Mouse (Mus musculus) natural killer cell, adult 2 months (primary cell): ENCODE results near the gene Galnt17.

Experiments used
- DNase-seq, 2 experiments: peaks; one replicate each; pipeline ENCODE4 v3.0.0; 2022; ENCODE audit warnings: low spot score in 2 of 2

Galnt17 gene

DNA sequence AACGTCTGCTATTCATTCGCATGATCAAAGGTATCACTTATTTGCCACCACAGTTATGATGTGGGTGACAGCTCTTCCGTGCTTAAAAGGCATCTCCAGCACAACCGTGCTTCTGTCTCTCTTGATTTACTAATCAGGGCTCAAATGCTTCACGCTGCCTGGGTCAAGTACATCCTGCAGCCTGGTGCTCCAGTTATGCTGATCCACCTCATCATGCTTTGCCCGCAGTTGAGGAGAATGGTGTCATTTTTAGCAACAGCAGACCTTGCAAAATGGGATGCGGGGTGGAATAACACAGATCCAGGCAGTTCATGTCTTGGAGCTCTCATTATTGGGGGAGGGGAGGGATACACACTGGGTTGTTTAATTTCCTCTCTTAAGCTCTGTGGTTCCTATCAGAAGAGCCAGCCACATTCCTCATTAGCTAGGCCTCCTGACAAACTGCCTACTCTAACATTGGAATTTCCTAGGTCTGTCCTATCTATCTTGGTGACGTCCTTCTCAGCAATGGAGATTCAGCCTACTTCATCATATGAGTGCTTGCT is 187.9 kb downstream of the Galnt17 start:
- no peak for DNase-seq

DNA sequence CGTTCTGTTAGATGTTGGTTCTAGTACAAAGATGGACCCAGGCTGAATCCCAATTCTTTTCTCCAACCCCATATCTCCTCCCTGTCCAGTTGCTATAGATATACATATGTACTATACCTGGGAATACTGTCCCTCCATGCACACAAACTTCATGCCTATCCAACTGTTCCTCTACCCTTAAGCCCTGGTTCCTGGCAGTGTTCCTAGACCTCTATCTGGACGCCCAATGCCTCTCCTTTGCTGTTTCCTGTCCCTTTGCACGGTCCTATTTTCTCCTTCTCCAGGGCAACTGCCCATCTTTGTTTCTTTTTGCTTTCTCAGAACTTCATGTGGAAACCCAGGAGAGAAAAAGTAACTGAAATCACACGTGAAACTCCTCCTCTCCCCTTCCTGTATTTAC is 188.4 kb downstream of the Galnt17 start:
- no peak for DNase-seq

- no peak for DNase-seq
These were observed 190.8 kb downstream of the Galnt17 start for GRCm38 (mm10) chr5:131117391-131118040.

DNA sequence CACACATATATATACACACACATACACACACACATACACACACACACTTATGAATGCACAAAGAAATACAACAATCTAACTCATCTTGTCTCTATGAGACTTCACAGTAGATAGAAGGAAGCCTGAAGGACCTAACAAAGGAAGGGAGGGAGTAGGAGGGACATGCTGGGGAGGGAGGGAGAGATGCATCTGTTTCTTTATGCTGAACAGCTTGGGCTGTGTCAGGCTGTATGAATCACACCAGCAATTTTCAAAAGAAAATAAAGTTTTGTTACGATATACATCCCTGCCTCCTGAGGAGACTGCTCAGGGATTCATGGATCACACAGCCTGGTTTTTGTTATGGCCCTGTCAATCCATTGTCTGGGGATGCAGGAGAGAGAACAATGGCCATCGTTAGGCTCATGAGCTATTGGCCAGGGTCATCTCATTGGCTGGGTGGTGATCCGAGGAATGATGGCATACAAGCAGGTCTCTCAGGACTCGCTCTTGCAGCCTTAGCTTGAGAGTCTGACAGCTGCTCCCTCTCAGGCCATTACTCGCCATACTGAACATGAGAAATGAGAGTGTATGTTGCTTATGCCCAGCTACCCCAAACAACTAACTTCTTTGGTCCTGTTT is 194.3 kb downstream of the Galnt17 start:
- no peak for DNase-seq

- DNase-seq, result no peak
These were observed 201.1 kb downstream of the Galnt17 start for GRCm38 (mm10) chr5:131107188-131107587.

- DNase-seq, result no peak
These were observed 211.5 kb downstream of the Galnt17 start for GRCm38 (mm10) chr5:131096824-131097223.

DNA sequence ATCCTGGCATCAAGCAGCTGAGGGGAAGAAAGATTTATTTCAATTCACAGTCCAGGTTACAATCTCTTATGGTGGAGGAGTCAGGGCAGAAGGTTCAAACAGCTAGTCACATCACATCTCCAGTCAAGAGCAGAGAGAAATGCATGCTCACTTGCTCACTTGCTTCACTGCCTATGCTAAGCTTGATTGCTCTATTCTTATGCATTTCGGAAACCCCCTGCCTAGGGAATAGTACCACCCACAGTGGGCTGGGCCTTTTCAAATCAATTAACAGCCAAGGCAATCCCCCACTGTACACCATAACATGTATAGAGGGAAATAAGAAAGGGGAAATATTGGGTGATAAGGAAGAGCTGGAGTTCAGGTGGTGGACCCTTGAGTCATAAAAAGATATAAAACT is 212.7 kb downstream of the Galnt17 start:
- no peak for DNase-seq

DNA sequence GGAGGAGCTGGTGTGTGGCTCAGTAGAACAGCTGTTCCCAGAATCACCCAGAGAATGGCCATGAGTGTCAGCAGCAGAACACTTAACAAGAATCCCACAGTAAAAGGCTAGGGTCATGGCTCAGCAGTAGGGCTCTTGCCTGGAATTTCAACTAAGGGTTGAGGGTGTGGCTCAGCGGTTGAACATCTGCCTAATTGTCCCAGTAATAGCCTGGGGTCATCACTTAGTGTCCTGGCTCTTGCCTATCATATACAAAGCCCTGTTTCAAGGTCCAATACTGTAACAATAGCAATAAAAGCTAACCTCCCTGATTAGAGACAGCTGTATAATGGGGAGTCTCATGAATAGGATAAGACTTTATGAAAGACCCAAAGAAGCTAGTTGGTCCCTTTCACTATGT is 213.5 kb downstream of the Galnt17 start:
- DNase-seq, result no peak

GRCm38 (mm10) chr5:131094138-131094537 is 214.2 kb downstream of the Galnt17 start:
- DNase-seq, result no peak

GRCm38 (mm10) chr5:131089876-131090275 is 218.4 kb downstream of the Galnt17 start:
- no peak for DNase-seq

DNA sequence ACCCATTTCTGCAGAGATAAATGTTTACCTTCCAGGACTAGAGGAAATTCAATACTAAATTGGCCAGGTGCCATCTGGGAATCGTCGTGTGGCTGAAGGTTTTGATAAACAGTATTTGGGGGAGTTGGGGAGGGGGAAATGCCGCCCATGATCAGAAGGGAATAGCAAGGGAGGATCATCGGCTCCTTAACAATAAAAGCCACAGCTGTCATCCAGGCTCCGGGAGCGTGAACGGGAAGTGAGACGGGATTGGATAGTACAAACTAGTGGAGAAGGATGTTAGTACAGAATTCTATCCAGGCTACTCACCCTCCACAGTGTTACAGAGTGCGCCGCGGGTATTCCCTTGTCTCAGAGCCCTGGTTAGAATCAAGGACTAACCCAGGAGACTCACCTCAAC is 219.4 kb downstream of the Galnt17 start:
- DNase-seq, result no peak

DNA sequence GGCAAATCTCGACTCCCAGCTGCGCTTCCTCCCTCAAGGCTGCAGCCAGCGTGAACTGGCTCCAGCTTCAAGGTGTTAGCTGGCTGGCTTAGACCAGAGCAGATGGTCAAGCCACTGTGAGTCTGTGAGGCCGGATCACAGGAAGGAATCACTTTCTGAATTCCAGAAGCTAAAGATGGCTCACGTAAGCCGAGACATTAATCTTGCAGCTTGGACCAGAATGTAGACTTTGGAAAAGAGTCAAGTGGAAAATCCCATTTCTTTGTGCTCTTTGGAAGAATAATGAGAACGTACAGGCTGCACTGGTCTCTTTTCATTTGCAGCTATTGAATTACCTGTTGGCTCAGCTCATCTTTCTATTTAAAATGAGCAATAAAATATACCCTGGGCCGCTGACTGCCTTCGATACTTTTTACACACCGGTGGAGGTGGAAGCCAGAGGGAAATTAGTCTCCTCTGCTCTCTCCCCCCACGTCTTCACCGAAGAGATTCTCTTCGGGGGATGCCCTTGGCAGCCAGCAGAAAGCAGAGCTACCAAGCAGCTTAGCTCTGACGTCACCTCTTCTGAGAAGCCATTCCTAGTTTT is 225.1 kb downstream of the Galnt17 start:
- no peak for DNase-seq

GRCm38 (mm10) chr5:131077682-131078081 is 230.6 kb downstream of the Galnt17 start:
- DNase-seq, result no peak

DNA sequence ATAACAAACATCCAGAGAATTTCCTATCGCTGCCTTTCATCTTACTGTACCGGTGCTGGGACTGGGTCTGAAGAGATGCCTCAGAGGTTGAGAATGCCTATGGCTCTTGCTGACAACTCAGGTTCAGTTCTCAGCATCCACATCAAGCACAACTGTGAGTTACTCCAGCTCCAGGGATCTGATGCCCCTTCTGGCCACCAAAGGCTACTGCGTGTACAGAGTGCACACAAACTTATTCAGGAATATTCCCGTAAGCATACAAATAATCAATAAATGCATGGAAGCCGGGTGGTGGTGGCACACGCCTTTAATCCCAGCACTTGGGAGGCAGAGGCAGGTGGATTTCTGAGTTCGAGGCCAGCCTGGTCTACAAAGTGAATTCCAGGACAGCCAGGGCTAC is 232.5 kb downstream of the Galnt17 start:
- no peak for DNase-seq

DNA sequence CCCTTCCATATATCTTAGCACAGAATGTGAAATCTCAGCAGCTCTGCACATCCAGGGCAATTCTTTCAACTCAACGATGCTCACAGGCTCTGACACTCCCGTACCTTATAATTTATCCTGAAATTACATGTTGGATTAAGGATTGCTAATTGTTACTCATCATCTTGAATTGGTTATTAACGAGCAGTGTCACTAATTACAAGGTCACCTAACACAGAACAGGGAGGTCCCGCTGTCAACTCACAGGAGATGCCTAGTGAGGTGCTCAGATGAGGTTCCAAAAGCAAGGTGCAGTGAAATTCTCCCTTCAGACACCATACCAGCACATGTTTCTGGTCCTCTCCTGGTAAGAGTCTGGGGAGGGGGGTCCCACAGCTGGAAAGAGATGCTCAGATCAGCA is 234.0 kb downstream of the Galnt17 start:
- no peak for DNase-seq

- no peak for DNase-seq
These were observed 243.1 kb downstream of the Galnt17 start for GRCm38 (mm10) chr5:131065174-131065573.

DNA sequence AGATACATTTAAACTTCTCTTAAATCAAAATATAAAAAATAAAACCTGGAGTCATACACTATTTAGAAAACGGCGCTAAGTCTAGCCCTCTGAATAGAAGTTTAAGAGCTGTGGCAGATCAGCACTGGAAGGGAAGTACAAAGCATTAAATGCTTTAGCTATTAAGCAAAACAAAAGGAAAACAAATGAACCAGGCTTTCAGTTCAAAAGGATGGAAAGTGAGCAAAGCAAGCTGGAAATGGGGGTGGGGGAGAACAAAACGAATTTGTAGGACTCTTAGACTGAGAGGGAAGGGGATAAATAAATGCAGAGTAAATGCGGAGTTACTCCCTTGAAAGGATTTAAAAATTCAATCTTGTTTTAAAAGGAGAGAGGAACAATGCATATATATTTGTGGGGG is 259.8 kb downstream of the Galnt17 start:
- DNase-seq, result no peak

DNA sequence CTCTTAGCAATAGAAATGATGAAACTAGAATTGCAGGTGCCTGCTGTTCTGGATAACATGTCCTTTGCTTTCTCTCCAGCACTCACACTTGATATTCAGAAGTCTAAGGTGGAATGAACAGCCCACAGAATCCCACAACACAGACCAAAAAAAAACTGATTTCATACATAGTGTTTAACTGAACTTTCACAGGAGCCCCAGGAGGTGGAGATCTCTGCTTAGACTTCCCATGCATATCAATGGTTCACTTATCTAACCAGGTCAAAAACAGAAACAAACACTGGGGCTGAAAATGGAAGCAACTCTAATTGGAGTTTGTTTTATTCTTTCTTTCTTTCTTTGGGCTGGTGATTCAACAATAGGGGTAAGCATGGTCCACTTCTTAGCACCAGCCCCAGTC is 265.2 kb downstream of the Galnt17 start:
- no peak for DNase-seq

DNA sequence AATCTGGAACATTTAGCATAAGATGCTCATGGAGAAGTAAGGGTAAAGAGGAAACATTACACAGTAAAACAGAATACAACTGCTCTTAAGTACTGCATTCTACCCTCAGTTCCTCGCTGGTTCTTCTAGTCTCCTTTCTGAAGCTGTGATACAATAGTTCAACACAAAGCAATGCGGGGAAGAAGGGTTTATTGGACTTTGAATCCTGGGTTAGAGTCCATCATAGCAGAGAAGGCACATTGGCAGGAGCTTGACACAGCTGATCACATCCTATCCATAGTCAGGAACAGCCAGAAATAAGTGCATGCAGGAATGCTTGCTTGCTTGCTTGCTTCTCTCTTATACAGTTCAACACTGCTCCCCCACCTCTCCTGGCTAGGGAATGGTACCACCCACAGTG is 267.9 kb downstream of the Galnt17 start:
- DNase-seq, result no peak

- DNase-seq, result no peak
These were observed 268.5 kb downstream of the Galnt17 start for GRCm38 (mm10) chr5:131039611-131040313.

DNA sequence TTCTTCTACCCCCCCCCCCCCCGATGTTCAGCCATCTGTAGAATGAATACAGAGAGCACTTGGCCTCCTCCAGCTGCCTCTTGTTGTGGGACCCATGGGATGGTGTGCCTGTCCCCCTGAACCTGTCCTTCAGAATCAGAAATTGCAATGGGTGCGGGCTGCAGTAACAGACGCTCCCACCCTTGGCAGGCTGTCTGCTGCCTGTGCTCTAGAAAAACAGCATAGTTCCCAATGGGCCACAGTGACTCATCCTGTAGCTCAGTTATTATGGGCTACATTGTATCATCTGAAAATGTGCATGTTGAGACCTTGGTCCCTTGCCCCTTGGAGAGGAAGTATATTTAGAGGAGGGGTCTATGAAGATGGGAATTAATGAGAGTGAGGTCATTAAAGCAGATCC is 283.8 kb downstream of the Galnt17 start:
- no peak for DNase-seq

DNA sequence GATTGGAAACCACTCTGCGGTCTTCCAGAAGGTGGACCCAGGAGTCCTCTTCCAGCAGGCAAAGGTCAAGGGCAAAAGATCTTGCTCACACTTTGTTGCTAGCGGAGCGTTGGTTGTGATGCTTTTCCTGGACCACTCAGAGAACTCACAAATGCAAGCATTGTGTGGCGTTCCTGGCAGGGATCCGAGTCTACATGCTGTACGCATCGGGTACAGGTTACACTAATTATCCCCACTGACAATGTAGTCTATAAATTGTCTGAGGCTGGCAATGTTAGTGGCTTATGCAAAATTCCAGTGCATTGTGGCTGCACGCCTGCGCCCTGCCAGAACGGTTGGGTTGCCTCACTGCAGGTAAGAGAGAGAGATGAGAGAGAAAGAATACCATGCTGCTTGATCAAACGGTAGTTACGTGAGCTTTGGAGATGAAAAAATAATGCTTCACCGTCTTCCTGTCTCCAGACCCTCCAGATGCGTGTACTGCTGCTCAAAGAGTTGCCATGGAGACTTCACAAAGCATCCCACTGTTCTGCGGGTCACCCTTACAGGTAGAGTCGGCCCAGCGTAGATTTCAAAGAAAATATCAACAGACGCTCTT is 285.8 kb downstream of the Galnt17 start:
- no peak for DNase-seq
